Mouse (Mus musculus) kidney, postnatal 10 days (tissue): ENCODE measurements around the gene Tm6sf2.
"Not testable (repeated sequence)": the region's sequence is repeated elsewhere in the genome, so short reads cannot be mapped to it uniquely, and the experiment has no call there.

ENCODE experiments used
- DNase-seq: peaks from one replicate; pipeline ENCODE4 v3.0.0; 2021; ENCODE audit warnings: mixed read lengths

Tm6sf2 gene

DNA sequence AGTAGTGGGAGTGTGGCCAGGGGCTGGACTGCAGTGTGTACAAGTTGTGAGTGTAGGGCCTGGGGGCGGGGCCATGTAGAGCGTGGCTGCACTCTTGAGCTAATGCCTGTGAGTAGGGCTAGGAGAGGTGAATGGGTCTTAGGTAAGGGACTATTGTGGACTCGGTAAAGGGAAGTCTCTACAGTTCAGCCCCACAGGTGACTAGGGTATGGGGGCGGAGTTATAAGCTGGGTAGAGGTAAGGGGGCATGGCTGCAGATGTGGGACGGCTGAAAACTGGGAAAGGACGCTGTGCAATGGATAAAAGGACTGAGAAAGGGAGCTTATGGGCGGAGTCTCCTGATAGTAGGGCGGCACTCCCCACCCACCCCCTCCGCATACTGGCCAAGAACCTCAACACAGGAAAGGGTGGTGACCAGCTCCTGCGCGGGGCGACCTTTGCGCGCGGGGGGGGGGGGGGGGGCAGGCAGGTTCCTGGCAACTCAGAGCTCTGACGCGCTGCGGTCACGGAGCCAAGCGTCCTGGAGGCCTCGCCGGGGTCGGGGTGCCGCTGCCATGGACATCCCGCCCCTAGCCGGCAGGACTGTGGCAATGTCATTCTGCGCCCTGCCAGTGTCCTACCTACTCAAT is at the start of gene Tm6sf2:
Tm6sf2 (plus strand) TSS at position 484 of the 629 bp plus-strand sequence.
- peak; percentile 69 for DNase-seq

DNA sequence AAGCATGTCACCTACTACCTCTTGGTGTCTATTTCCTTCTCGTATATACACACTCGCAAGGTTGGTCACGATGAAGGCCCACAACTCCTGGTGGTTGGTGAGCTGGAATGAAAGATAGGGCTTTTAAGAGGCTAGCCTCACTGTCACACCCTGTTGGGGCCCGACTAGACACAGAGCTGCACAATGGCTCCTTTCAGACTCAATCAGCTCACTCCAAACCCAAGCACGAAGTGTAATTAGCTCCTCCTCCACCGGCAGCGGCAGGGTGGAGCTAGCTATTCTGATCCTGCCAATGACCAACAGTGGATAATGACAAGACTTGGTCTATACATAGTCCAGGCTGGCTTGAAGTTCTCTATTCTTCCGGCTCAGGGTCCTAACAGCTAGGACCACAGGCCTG is 49.1 kb upstream of the Tm6sf2 start:
- no peak for DNase-seq

DNA sequence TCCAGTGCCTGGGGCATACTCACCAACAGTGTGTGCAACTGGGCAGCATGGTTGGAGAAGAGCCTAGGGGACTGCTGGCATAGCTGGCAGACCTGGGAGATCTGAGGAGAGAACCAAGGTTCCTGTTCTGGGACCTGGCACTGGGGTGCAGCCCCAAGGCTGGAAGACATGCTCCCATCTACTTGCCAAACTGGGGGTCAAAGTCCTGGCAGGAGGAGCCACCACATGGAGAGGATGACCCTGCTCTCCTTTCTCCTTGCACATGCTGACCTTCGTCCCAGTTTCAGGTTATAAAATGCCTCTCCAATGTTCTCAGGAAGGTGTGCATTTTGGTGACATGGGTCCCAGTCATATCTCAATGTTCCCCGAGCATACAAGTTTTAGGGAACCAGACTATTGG is 46.6 kb upstream of the Tm6sf2 start:
- peak; percentile 21 for DNase-seq

DNA sequence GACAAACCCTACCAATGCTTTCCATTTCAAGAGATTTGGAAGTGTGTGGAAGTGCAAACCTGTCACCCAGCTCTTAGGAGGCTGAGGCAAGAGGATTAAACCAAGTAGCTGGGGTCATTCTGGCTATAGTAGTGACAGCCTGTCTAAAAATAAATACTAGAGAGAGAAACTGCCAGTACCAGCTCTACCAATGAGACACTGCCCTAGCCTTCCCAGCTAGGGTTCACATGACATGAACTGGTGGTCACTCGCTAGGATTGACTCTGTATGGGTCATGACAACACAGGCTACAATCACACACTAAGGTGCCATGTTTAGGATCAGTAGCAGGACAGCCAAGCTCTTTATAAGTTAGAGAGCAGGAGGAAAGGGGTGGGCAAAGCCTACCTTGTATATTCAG is 42.5 kb upstream of the Tm6sf2 start:
- DNase-seq: no peak

DNA sequence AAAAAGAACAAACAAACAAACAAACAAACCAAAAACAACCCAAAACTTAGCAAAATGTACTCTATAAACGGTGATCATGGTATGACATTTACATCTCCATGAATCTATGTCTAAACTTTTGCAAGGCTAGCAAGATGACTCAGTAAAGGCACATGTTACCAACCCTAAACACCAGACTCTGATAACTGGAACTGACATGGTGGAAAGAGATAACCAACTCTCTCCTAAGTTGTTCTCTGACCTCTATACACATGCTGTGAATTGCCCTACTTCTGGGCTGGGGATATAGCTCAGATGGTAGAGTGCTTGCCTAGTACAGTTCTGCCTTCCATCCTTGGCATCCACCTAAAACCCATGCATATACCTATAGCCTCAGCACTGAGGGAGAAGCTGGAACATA is 34.7 kb upstream of the Tm6sf2 start:
- no peak for DNase-seq

DNA sequence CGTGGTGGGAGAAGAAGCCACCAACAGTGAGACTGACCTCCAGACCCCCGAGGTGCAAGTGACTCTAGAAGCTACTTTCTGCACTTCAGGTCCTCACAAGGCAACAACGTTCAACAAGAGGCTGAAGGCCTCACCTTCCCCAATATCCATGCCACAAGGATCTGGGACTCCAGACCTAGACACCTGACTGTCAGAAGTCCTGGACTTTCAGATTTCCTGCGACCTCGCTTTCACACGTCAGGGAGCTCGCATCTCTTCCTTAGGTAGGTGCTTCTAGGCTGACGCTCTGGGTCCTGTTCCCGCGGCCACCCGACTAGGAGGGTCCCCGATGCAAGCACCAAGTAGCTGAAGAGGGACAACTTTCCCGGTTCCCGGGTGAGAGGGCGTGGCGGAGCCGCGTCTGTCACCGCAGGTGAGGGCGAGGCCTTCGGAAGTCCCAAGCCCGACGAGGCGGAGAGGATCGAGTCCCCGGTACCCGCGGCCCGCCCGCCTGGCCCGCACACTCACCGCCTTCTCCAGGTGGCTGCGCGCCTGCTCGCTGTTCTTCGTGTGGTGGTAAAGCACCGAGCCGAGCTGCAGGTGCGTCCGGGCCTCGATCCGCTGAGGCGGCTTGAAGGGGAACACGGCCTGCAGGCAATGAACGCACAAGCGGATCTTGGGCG is 30.7 kb upstream of the Tm6sf2 start:
- no peak for DNase-seq

DNA sequence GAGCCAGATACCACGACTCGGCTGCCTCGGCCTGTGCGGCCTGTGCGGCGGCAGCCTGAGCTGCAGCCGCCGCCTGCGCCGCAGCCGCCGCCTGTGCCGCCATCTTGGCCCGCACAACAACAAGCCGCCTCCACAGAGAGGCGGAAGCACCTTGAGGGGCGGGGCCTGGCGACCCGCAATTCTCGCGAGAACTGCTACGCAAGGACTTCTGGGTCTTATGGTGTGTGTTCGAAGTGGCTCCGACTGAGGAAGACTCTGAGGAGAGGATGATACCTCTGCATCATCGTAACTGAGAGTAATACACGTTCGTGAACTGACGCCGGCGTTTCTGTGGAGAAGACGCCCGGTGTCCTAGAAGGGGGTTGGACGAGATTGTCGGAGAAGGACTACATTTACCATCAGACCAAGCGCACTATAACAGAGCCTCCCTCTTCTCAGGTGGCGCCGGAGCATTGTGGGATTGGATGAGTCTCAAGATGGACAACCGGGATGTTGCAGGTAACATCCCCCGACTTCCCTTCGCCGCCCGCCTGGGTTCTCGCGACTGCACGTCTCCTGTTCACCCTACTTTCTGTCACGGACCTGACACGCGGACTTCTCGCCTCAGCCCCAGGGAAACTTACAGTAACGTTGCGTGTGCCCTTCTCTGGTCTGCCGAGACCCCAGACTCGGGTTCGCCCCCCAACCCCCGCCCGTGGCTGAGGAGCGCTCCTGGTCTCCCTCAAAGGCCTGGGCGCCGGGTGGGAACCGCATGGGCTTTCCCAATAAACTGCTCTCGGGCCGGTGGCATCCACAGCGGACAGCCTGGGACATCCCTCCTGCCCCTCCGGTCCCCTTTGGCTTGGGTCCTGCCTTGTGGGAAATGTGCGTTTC is 29.9 kb upstream of the Tm6sf2 start, which contains the start of the genes Mau2 and Sugp1:
Mau2 (minus strand) TSS at position 152 of the 873 bp plus-strand sequence.
Sugp1 (plus strand) TSS at position 231 of the 873 bp plus-strand sequence.
- peak; percentile 98 for DNase-seq

DNA sequence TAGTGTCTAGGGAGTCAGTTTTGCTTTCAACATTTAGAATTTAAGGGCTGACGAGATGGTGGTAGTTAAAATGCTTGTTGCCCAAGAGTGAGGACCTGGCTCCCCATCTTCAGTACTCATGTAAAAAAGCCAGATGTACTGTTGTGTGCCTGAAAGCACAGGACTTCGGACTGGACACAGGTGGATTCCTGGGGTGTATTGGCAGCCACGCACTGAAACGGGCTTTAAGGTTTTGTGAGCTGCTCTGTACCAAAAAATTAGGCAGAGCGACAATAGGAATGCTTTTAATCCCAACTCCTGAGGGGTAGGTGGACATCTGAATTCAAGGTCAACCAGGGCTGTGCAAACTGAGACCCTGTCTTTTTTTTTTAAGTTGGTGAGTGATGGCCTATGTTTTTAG is 28.7 kb upstream of the Tm6sf2 start:
- no peak for DNase-seq

DNA sequence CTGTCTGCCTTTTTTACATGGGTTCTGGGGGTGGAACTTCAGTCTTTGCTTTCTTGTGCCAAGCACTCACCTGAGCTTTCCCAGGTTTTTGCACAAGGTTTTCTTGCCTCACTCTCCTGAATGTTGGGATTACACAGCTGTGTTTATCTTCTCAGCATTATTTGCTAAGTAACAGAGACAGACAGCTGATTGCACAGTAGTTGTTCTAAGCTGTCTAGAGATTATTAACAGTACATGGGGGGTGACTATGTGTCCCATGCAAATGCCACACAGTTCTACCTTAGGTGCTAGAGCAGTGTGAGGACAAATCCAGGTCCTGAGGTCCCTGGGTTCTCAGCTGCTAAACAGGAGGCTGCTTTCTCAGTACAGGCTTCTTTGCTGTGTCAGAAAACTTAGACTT is 23.1 kb upstream of the Tm6sf2 start:
- DNase-seq: no peak

DNA sequence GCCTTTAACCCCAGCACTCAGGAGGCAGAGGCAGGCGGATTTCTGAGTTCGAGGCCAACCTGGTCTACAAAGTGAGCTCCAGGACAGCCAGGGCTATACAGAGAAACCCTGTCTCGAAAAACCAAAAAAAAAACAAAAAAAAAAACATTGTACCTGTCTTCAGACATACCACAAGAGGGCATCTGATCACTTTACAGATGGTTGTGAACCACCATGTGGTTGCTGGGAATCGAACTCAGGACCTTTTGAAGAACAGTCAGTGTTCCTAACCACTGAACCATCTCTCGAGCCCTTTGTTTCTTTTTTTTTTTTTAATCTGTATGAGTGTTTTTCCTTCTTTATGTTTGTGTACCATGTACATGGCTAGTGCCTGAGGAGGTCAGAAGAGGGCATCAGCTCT is 22.3 kb upstream of the Tm6sf2 start:
- not testable (repeated sequence) for DNase-seq

DNA sequence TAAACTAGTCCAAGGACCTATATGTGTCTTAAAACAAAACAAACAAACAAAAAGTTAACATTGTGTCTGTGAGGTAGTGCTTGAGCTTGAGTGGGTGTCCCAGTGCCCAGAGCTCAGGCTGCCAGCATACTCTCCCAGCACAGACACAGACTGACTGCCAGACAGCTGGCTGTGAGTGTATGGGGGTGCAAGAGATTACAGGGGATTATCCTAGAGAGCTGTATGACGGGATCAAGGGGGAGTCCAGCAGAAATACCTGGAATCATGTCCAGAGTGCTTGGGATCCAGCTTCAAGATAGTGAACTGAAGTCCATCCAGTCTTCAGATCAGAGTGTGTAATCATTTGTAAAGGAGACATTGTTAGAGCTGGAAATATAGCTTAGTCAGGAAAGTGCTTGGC is 15.0 kb upstream of the Tm6sf2 start:
- DNase-seq: no peak

DNA sequence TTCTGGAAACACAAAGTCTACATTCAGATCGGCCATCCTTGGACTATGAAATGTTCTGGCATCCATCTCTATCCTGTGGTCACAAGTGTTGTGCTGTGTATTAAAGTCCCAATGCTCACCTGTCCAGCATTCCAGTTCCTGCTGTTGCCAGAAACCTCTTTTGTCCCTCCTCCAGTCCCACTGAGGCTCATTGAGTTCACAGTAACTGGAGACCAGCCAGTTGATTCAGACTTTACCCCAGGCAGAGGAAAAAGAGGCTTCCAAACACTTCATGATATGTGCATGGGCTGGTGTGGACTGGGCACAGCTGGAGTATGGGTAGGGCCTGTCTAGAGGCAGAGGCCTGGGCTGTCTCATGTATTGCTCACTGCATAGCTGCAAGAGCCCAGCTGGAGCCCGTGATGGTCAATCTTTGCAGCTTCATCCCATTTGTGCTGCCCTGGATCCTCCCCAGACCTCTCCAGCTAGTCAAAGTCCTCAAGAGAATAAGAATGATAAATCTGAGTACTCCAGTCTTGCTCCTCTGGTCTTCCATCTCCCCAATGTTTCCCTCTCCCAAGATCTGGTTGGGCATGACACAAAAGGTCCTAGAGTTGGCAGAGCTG is 786 bp upstream of the Tm6sf2 start:
- DNase-seq: peak; percentile 11

DNA sequence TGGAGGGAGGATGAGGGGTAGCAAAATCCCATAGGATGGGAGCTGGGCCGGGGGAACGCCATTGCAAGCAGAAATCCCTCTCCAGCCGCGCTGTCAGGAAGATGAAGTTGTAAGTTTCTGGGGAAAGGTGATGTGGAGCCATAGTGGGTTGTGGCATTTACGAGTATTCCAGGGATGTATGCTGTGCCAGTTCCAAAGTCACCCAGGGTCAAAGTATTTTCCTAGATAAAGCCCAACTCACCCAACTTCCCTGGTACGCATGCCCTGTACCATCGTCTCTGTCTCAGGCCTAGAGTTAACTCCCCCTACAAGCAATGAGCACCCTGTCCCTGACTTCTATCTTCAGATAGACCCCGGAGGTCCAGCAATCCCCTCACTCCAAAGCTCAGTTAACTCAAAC is 396 bp downstream of the Tm6sf2 start:
- DNase-seq: no peak

DNA sequence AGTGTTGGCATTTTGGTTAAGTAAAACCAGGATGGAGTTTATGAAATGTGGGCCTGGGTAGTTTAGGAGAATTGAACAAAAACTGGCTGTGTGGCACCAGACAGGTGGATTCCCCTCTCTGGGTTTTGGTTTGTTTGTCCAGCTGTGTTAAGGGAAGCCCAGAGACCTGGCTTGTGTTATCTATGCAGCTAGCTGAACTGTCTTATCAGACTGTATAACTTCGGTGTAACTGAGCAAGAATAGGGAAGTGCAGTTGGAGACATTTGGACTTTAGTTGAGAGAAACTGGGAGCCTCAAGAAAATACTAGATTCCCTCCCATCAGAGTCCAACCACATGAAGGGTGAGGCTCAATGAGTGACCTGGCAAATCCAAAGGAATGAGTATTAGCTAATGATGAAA is 958 bp downstream of the Tm6sf2 start:
- DNase-seq: no peak

DNA sequence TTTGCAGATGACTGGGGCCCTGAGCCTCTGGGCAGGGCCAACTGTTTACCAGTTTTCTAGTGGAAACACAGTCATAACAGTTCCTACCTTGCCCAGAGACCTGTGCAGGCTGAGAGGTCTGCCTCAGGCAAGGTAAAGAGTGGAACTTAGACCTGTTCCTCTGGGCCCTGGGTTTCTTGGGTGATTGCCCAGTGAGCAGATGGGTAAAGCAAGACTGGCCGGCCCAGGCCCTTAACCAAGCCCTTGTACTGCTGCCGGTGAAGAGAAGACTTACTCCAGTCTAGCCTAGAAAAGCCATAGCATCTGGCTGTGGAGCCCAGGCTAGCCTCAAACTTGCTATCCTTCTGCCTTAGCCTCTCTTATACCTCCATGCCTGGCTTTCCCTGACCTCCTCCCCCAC is 9.3 kb downstream of the Tm6sf2 start:
- no peak for DNase-seq

DNA sequence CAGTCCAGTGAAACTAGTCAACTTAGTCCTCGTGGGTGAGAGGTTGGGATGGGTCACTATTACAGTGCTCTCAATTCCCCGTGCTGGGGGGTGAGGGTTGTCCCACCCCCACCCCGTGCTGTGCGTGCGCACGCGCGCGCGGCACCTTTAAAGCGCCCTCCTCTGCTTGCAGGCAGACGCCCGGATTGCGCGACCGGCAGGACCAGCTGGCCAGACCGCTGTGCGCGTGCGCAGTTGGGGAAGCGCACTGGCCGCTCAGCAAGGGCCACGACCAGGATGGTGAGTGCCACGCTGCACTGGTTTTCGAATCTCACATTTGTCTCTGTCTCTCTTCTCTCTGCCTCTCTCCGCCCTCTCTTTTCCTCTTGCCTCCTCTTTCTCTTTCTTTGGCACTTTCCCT is 10.6 kb downstream of the Tm6sf2 start, which contains the start of gene Hapln4:
Hapln4 (plus strand) TSS at position 173 of the 400 bp plus-strand sequence.
- DNase-seq: peak; percentile 67

DNA sequence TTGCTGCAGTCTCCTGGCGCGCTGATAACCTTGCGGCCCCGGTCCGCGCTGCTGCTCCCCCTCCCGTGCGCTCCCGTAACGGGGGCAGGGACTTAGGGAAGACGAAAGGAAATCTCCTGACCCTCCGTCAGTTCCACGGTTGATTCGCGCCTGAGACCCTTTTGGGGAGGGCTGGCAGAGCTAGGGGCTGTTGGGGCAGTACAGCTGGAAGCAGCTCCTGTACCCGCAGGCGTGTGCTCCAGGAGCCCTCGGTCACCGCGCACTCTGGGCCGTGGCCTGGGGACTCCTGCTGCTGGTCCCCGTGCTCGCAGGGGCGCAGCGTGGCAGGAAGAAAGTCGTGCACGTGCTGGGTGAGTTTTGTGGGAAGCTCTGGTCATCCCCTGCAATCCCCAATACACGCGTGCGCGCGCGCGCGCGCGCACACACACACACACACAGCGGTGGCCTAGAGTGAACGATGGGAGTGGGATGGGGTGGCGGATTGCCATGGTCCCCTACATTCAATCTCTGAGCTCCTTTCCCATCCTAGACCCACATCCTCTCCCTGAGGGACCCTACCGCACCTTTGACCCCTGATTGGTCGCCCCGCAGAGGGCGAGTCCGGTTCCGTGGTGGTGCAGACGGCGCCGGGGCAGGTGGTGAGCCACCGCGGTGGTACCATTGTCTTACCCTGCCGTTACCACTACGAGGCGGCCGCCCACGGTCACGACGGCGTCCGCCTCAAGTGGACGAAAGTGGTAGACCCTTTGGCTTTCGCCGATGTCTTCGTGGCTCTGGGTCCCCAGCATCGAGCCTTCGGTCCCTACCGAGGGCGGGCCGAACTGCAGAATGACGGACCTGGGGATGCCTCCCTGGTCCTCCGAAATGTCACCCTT is 11.7 kb downstream of the Tm6sf2 start:
- peak; percentile 15 for DNase-seq

DNA sequence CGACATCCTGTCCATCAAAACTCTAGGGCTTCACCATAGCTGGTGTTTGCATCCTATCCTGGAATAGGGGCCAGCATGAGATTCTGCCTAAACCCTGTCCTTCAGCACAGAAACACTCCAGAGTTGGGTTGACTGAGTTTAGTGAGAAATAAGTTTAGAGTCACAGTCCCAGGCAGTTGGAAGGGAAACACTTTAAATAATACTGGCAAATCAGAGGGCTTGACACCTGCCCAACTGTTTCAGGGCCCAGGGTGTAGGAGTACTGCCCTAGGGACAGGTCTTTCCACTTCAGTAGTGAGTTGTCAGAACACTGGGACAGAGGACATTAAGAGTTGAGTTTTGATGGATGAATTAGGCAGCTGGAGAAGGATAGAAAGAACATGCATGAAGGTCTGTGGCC is 13.4 kb downstream of the Tm6sf2 start:
- DNase-seq: no peak

DNA sequence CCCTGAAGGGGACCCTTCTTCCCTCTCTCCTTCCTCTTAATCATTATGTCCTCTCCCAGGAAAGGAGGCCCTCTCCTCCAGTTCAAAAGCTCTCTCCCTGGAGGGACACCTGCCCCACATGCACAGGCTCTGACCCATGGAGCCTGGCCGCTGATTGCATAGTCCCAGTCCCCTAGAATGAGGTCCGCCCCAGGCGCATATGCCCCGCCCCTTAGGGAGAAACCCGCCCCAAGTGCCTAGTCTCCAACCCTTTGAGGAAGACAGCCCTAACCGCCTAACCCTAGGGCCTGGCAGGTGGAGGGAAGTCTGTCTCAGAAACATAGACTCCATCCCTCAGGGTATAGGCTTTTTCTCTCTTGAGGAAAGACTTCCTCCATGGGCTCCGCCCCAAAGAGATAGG is 14.5 kb downstream of the Tm6sf2 start:
- no peak for DNase-seq

DNA sequence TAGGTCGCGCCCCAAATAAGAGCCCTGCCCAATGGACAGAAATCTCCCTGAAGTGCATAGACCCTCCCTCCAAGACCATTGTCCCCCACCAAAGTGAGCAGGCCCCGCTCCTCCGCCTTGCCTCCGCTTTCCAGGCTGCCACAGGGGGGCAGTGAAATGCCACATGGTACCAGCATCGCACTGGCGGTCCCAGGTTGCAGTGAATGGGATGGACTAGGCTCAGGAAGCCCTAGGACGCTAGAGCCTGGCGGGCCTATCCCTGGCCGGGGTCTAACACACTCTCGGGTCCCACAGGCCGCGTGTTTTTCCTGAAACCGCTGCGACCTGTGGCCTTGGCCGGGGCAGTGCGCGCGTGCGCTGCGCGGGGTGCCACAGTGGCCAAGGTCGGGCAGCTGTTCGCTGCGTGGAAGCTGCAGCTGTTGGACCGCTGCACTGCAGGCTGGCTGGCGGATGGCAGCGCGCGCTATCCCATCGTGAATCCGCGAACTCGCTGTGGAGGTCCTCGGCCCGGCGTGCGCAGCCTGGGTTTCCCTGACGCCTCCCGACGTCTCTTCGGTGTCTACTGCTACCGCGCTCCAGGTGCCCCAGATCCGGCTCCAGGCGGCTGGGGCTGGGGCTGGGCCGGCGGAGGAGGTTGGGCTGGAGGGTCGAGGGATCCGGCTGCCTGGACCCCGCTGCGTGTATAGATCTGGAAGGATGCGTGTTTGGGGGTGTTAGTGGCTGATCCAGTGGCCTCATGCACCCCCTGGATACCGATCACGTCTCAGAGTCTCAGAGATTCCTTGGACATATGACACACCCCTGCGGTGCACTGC is 15.3 kb downstream of the Tm6sf2 start:
- peak; percentile 61 for DNase-seq

DNA sequence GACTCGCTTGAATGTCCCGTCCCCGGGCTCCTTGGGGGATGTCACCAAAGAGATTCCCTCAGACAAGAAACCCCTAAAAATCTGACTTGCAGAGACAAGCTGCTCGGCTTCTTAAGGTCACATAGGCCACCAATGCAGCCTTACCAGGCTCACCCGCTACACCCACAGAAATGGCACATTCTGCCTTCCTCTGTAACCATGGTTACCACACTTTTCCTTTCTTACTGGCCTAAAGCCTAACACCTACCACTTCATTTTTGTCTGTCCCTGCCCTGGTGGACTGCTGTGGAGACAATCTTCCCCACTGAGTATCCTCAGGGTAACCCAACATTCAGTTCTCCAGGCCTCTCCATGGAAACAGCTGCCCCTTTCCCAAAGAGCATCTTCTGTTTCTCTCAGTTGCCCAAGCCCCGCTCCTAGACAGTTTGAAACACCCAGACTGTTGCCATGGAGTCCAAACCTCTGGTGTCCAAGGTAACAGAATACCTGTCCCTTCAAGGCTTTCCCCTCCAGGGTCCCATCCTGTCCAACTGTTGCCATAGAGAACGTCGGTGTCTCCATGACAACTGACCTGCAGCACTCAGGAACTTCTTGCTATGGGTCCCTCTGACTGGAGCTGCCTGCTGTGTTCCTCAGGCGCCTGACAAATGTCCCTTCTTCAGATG is 16.7 kb downstream of the Tm6sf2 start:
- DNase-seq: no peak
